Mouse (Mus musculus): ENCODE measurements at regions not wholly inside any gene's neighbourhood (a gene's known extent, or its start where the extent isn't known, plus 50 kb on each side); places are given as distances from the start of the nearest gene placed in this dataset.

- ATAC-seq (ENCODE audit: insufficient read depth, low read depth) (no peak), DNase-seq (ENCODE audit: low spot score) (no peak)
- no peaks in the 10 kb centered on the region for H3K27me3 ChIP-seq (ENCODE audit: control insufficient read depth, insufficient read depth, low read length)
- no peak overlapping the region for H3K27ac ChIP-seq (ENCODE audit: low read depth)
- H3K4me1 ChIP-seq (ENCODE audit: control insufficient read depth, insufficient read depth), result 0 out of 2 replicates have a peak, but pooled peaks cover 2% of the 10 kb centered on the region
- no peak overlapping the region for H3K4me3 ChIP-seq (ENCODE audit: low read depth, low read length)
- WGBS, result 57% methylated on average over 3 of the region's 3 CpGs
- H3K9me3 ChIP-seq (replicated peaks; ENCODE audit: control insufficient read depth, low read length), result no peaks in the 10 kb centered on the region
- no peak overlapping the region for H3K9ac ChIP-seq (replicated peaks; ENCODE audit: low read depth, low read length)
- H3K4me2 ChIP-seq (ENCODE audit: low read depth, low read length), result no peak overlapping the region
- no peaks in the 10 kb centered on the region for H3K36me3 ChIP-seq (replicated peaks; ENCODE audit: control insufficient read depth, insufficient read depth, low read length)
- TF ChIP-seq CTCF (IDR thresholded peaks at IDR 0.05; ENCODE audit: low read depth), result no peak
- no peak for TF ChIP-seq EP300 (IDR thresholded peaks at IDR 0.05; ENCODE audit: low read depth)
Observed at GRCm38 (mm10) chr6:7473730-7474129, 80.9 kb upstream of the Tac1 start.

GRCm38 (mm10) chr6:7476907-7477306 is 77.8 kb upstream of the Tac1 start:
- Histone ChIP-seq H3K4me2 (ENCODE audit: low read depth, low read length) (no peak overlapping the region), H3K36me3 (replicated peaks; ENCODE audit: control insufficient read depth, insufficient read depth, low read length) (no peaks in the 10 kb centered on the region), H3K4me1 (ENCODE audit: control insufficient read depth, insufficient read depth) (0 out of 2 replicates have a peak, but pooled peaks cover 2% of the 10 kb centered on the region), H3K4me3 (ENCODE audit: low read depth, low read length) (no peak overlapping the region), H3K9me3 (replicated peaks; ENCODE audit: control insufficient read depth, low read length) (no peaks in the 10 kb centered on the region), H3K27me3 (ENCODE audit: control insufficient read depth, insufficient read depth, low read length) (no peaks in the 10 kb centered on the region), H3K9ac (replicated peaks; ENCODE audit: low read depth, low read length) (no peak overlapping the region), H3K27ac (ENCODE audit: low read depth) (no peak overlapping the region)
- DNase-seq (ENCODE audit: low spot score) (no peak), ATAC-seq (ENCODE audit: insufficient read depth, low read depth) (no peak)
- TF ChIP-seq EP300 (IDR thresholded peaks at IDR 0.05; ENCODE audit: low read depth) (no peak), CTCF (IDR thresholded peaks at IDR 0.05; ENCODE audit: low read depth) (no peak)
- WGBS, result 48% methylated on average over 1 of the region's 1 CpGs

- no peak for ATAC-seq (ENCODE audit: insufficient read depth, low read depth)
- Histone ChIP-seq H3K4me1 (ENCODE audit: control insufficient read depth, insufficient read depth) (no peaks in the 10 kb centered on the region), H3K4me2 (ENCODE audit: low read depth, low read length) (no peak overlapping the region), H3K4me3 (ENCODE audit: low read depth, low read length) (no peak overlapping the region), H3K9ac (replicated peaks; ENCODE audit: low read depth, low read length) (no peak overlapping the region), H3K27me3 (ENCODE audit: control insufficient read depth, insufficient read depth, low read length) (no peaks in the 10 kb centered on the region), H3K9me3 (replicated peaks; ENCODE audit: control insufficient read depth, low read length) (no peaks in the 10 kb centered on the region), H3K36me3 (replicated peaks; ENCODE audit: control insufficient read depth, insufficient read depth, low read length) (no peaks in the 10 kb centered on the region), H3K27ac (ENCODE audit: low read depth) (no peak overlapping the region)
- no peak for DNase-seq (ENCODE audit: low spot score)
- WGBS, result 43% methylated on average over 2 of the region's 2 CpGs
- no peak for TF ChIP-seq CTCF (IDR thresholded peaks at IDR 0.05; ENCODE audit: low read depth)
- no peak for TF ChIP-seq EP300 (IDR thresholded peaks at IDR 0.05; ENCODE audit: low read depth)
Observed at GRCm38 (mm10) chr6:7494299-7494698, 60.4 kb upstream of the Tac1 start.

- Histone ChIP-seq H3K9me3 (replicated peaks; ENCODE audit: control insufficient read depth, low read length) (no peaks in the 10 kb centered on the region), H3K4me2 (ENCODE audit: low read depth, low read length) (no peak overlapping the region), H3K4me3 (ENCODE audit: low read depth, low read length) (no peak overlapping the region), H3K4me1 (ENCODE audit: control insufficient read depth, insufficient read depth) (no peaks in the 10 kb centered on the region), H3K27me3 (ENCODE audit: control insufficient read depth, insufficient read depth, low read length) (no peaks in the 10 kb centered on the region), H3K27ac (ENCODE audit: low read depth) (no peak overlapping the region), H3K9ac (replicated peaks; ENCODE audit: low read depth, low read length) (no peak overlapping the region), H3K36me3 (replicated peaks; ENCODE audit: control insufficient read depth, insufficient read depth, low read length) (no peaks in the 10 kb centered on the region)
- ATAC-seq (ENCODE audit: insufficient read depth, low read depth) (no peak), DNase-seq (ENCODE audit: low spot score) (no peak)
- WGBS, result 20% methylated on average over 3 of the region's 3 CpGs
- no peak for TF ChIP-seq CTCF (IDR thresholded peaks at IDR 0.05; ENCODE audit: low read depth)
- no peak for TF ChIP-seq EP300 (IDR thresholded peaks at IDR 0.05; ENCODE audit: low read depth)
Observed at GRCm38 (mm10) chr6:7496766-7497165, 57.9 kb upstream of the Tac1 start.

Measured in heart, postnatal 0 days (tissue).